Comparison of ENCODE assay signal across 8 mouse cellular contexts in genomic region chr13:109903764-109904510, GRCm38 (mm10).
DNase-seq lines count a peak whose midpoint lies in the region; ATAC-seq and TF ChIP-seq lines count a peak whose summit lies in the region.

No protein-coding gene starts in this region.

- peaks cover 3% of the 10 kb centered on the region; the same call in 1 of the 2 replicates for H3K27me3 ChIP-seq in liver, adult 2 months (ENCODE audit: control insufficient read depth, insufficient read depth, low read length)
- H3K27me3 ChIP-seq in forebrain, embryonic 13.5 days: no peaks in the 10 kb centered on the region
- no peaks in the 10 kb centered on the region for H3K27me3 ChIP-seq in liver, embryonic 11.5 days (replicated peaks; ENCODE audit: control insufficient read depth, insufficient read depth, low read length)
- H3K27me3 ChIP-seq in stomach, embryonic 16.5 days (ENCODE audit: control insufficient read depth, insufficient read depth, low read length): no peaks in the 10 kb centered on the region

- ATAC-seq in forebrain, embryonic 13.5 days: no peak
- no peak for ATAC-seq in liver, embryonic 11.5 days (replicated peaks; ENCODE audit: low FRiP score)
- ATAC-seq in stomach, embryonic 16.5 days (ENCODE audit: insufficient read depth, low FRiP score): no peak
- ATAC-seq in frontal cortex, adult (ENCODE audit: low TSS enrichment): no peak

- H3K9me3 ChIP-seq in forebrain, embryonic 13.5 days (replicated peaks): no peaks in the 10 kb centered on the region
- H3K9me3 ChIP-seq in liver, embryonic 11.5 days (ENCODE audit: control insufficient read depth, low read length): no peaks in the 10 kb centered on the region
- H3K9me3 ChIP-seq in stomach, embryonic 16.5 days (replicated peaks; ENCODE audit: control insufficient read depth, low read length): no peaks in the 10 kb centered on the region

- no peaks in the 10 kb centered on the region for H3K79me2 ChIP-seq in liver, adult 2 months (ENCODE audit: control insufficient read depth, insufficient read depth, low read length)

- no peak for TF ChIP-seq CTCF in liver, adult 2 months (IDR thresholded peaks at IDR 0.05; ENCODE audit: low read depth, low read length)

- 70% methylated on average over 14 of the region's 14 CpGs for WGBS in liver, adult 2 months
- WGBS in forebrain, embryonic 13.5 days: 39% methylated on average over 14 of the region's 14 CpGs
- 46% methylated on average over 14 of the region's 14 CpGs for WGBS in liver, embryonic 11.5 days
- WGBS in stomach, embryonic 16.5 days: 43% methylated on average over 14 of the region's 14 CpGs

- peak; percentile 30 for DNase-seq in liver, adult 2 months (ENCODE audit: extremely low read depth, low read depth, low spot score)
- no peak for DNase-seq in liver
- no peak for DNase-seq in liver, embryonic 11.5 days (ENCODE audit: low spot score)
- no peak for DNase-seq in retina, embryonic 14.5 days (ENCODE audit: low spot score)
- DNase-seq in right cerebral cortex, adult 18-20 months: no peak

- H3K4me3 ChIP-seq in liver, adult 2 months (ENCODE audit: insufficient read depth, low read depth, low read length): peak overlapping the region; percentile 76
- H3K4me3 ChIP-seq in forebrain, embryonic 13.5 days: peak overlapping the region; percentile 76
- peak overlapping the region; percentile 75 for H3K4me3 ChIP-seq in liver, embryonic 11.5 days (ENCODE audit: low read depth, low read length)
- peak overlapping the region; percentile 74 for H3K4me3 ChIP-seq in stomach, embryonic 16.5 days (replicated peaks; ENCODE audit: low read length)

- no peak for TF ChIP-seq POLR2A in liver, adult 2 months (IDR thresholded peaks at IDR 0.05; ENCODE audit: extremely low read depth, insufficient read depth, low read length)

- peak overlapping the region; percentile 95 for H3K4me2 ChIP-seq in forebrain, embryonic 13.5 days
- H3K4me2 ChIP-seq in liver, embryonic 11.5 days: peak overlapping the region; percentile 94
- peak overlapping the region; percentile 99 for H3K4me2 ChIP-seq in stomach, embryonic 16.5 days (ENCODE audit: low read depth, low read length)

- H3K27ac ChIP-seq in liver, adult 2 months (replicated peaks; ENCODE audit: insufficient read depth, low read depth, low read length): no peak overlapping the region
- H3K27ac ChIP-seq in forebrain, embryonic 13.5 days: no peak overlapping the region
- H3K27ac ChIP-seq in liver, embryonic 11.5 days (ENCODE audit: low read depth, low read length): no peak overlapping the region
- H3K27ac ChIP-seq in stomach, embryonic 16.5 days (ENCODE audit: low read length): no peak overlapping the region

- H3K4me1 ChIP-seq in liver, adult 2 months (ENCODE audit: control insufficient read depth, insufficient read depth, low read length): peaks cover 12% of the 10 kb centered on the region
- peaks cover 43% of the 10 kb centered on the region for H3K4me1 ChIP-seq in forebrain, embryonic 13.5 days
- H3K4me1 ChIP-seq in liver, embryonic 11.5 days (replicated peaks; ENCODE audit: control insufficient read depth, insufficient read depth, low read length): peaks cover 23% of the 10 kb centered on the region
- peaks cover 16% of the 10 kb centered on the region for H3K4me1 ChIP-seq in stomach, embryonic 16.5 days (ENCODE audit: control insufficient read depth, insufficient read depth, low read length)

- peak overlapping the region; percentile 72 for H3K9ac ChIP-seq in liver, adult 2 months (ENCODE audit: low read depth, low read length)
- H3K9ac ChIP-seq in forebrain, embryonic 13.5 days: peak overlapping the region; percentile 82
- peak overlapping the region; percentile 62 for H3K9ac ChIP-seq in liver, embryonic 11.5 days (ENCODE audit: low read depth, low read length)
- peak overlapping the region; percentile 81 for H3K9ac ChIP-seq in stomach, embryonic 16.5 days (ENCODE audit: low read length)

- H3K36me3 ChIP-seq in liver, adult 2 months (ENCODE audit: control insufficient read depth, insufficient read depth, low read length): no peaks in the 10 kb centered on the region
- H3K36me3 ChIP-seq in forebrain, embryonic 13.5 days (ENCODE audit: poor library complexity, severe bottlenecking): no peaks in the 10 kb centered on the region
- H3K36me3 ChIP-seq in liver, embryonic 11.5 days (ENCODE audit: control insufficient read depth, insufficient read depth, low read length): no peaks in the 10 kb centered on the region
- H3K36me3 ChIP-seq in stomach, embryonic 16.5 days (ENCODE audit: control insufficient read depth, insufficient read depth, low read length): no peaks in the 10 kb centered on the region
